Mouse (Mus musculus): Measurements from ENCODE around the gene Grm8. TPM values are rescaled to one million over a fixed set of nuclear protein-coding genes. Genes with fewer than 3 reads are reported as not detected.

Gene Grm8
- total RNA-seq (2021), result not detected

- DNase-seq, result peak; percentile 5 to 10
- intact Hi-C loops (cut with DNase I), result no loop called here
These were observed at the start of gene Grm8 for GRCm38 (mm10) chr6:28135001-28135401. Grm8 (minus strand) TSS chr6:28135178.

GRCm38 (mm10) chr6:28169851-28170539, 35.0 kb upstream of the Grm8 start:
- intact Hi-C loops (cut with DNase I), result no loop called here
- no peak for DNase-seq

GRCm38 (mm10) chr6:28160399-28160798, 25.4 kb upstream of the Grm8 start:
- intact Hi-C loops (cut with DNase I), result no loop called here
- DNase-seq, result no peak

- intact Hi-C loops (cut with DNase I), result no loop called here
- no peak for DNase-seq
These were observed 11.5 kb upstream of the Grm8 start for GRCm38 (mm10) chr6:28146445-28146844.

GRCm38 (mm10) chr6:28142332-28142731, 7.4 kb upstream of the Grm8 start:
- no peak for DNase-seq
- intact Hi-C loops (cut with DNase I), result no loop called here

GRCm38 (mm10) chr6:28135411-28136233, 644 bp upstream of the Grm8 start:
- peak; percentile 71 for DNase-seq
- intact Hi-C loops (cut with DNase I), result loop anchor here (1.0 kb wide), 1 partner anchor 478 kb away; no protein-coding TSS in a partner anchor

- DNase-seq, result no peak
- intact Hi-C loops (cut with DNase I), result no loop called here
These were observed 652 bp downstream of the Grm8 start for GRCm38 (mm10) chr6:28134251-28134801.

GRCm38 (mm10) chr6:28133206-28134063, 1.5 kb downstream of the Grm8 start:
- intact Hi-C loops (cut with DNase I), result no loop called here
- DNase-seq, result no peak

GRCm38 (mm10) chr6:28132056-28132455, 2.9 kb downstream of the Grm8 start:
- no peak for DNase-seq
- intact Hi-C loops (cut with DNase I), result no loop called here

GRCm38 (mm10) chr6:28128871-28129270, 6.1 kb downstream of the Grm8 start:
- no peak for DNase-seq
- intact Hi-C loops (cut with DNase I), result no loop called here

GRCm38 (mm10) chr6:28115519-28115918, 19.5 kb downstream of the Grm8 start:
- DNase-seq, result no peak
- intact Hi-C loops (cut with DNase I), result no loop called here

- no peak for DNase-seq
These were observed 20.1 kb downstream of the Grm8 start for GRCm38 (mm10) chr6:28114916-28115315.

GRCm38 (mm10) chr6:28111551-28111950, 23.4 kb downstream of the Grm8 start:
- DNase-seq, result peak in 1 of 2 experiments; percentile 3
- intact Hi-C loops (cut with DNase I), result no loop called here

More at GRCm38 (mm10) chr6:28114916-28115315, 20.1 kb downstream of the Grm8 start:
- intact Hi-C loops (cut with DNase I), result no loop called here

- intact Hi-C loops (cut with DNase I), result no loop called here
- no peak for DNase-seq
These were observed 32.2 kb downstream of the Grm8 start for GRCm38 (mm10) chr6:28102608-28103316.

GRCm38 (mm10) chr6:28100001-28100400, 35.0 kb downstream of the Grm8 start:
- DNase-seq, result no peak
- intact Hi-C loops (cut with DNase I), result no loop called here

GRCm38 (mm10) chr6:28092511-28092910, 42.5 kb downstream of the Grm8 start:
- intact Hi-C loops (cut with DNase I), result no loop called here
- DNase-seq, result no peak

GRCm38 (mm10) chr6:28091836-28092235, 43.1 kb downstream of the Grm8 start:
- DNase-seq, result no peak
- intact Hi-C loops (cut with DNase I), result no loop called here

GRCm38 (mm10) chr6:28090981-28091380, 44.0 kb downstream of the Grm8 start:
- DNase-seq, result no peak

GRCm38 (mm10) chr6:28075534-28075933, 59.4 kb downstream of the Grm8 start:
- intact Hi-C loops (cut with DNase I), result no loop called here
- no peak for DNase-seq

More at GRCm38 (mm10) chr6:28090981-28091380, 44.0 kb downstream of the Grm8 start:
- intact Hi-C loops (cut with DNase I), result no loop called here

- intact Hi-C loops (cut with DNase I), result no loop called here
- no peak for DNase-seq
These were observed 60.5 kb downstream of the Grm8 start for GRCm38 (mm10) chr6:28074470-28074869.

Data from heart, postnatal 36 days (tissue).